Mouse (Mus musculus) lung, postnatal 25 days (tissue): ENCODE measurements around the gene H1f0.

Experiments
- DNase-seq: peaks from one replicate; pipeline ENCODE4 v3.0.0; 2022; ENCODE audit warnings: low spot score

H1f0 gene

GRCm38 (mm10) chr15:79071117-79072039 is 43.1 kb downstream of the H1f0 start:
- peak; percentile 59 for DNase-seq

- DNase-seq = no peak
Observed at GRCm38 (mm10) chr15:79073752-79074151, 45.5 kb downstream of the H1f0 start.

DNA sequence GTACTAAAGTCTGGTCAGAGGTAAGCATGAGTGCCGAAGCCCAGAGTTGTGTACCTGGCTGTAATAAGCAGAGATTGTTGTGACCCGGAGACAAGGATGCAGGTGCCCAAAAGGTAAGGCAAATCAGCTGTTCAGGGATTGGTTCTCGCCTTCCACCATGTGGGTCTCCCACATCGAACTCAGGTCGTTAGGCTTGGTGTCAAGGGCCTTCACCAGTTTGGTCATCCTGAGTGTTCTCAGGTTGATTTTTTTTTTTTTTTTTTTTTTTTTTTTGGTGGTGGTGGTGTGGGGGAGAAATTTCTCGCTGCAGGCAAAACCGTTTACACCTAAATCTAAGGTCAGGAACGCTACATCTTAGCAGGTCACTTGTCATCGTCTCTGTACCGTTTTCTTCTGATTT is 46.2 kb downstream of the H1f0 start:
- no peak for DNase-seq

DNA sequence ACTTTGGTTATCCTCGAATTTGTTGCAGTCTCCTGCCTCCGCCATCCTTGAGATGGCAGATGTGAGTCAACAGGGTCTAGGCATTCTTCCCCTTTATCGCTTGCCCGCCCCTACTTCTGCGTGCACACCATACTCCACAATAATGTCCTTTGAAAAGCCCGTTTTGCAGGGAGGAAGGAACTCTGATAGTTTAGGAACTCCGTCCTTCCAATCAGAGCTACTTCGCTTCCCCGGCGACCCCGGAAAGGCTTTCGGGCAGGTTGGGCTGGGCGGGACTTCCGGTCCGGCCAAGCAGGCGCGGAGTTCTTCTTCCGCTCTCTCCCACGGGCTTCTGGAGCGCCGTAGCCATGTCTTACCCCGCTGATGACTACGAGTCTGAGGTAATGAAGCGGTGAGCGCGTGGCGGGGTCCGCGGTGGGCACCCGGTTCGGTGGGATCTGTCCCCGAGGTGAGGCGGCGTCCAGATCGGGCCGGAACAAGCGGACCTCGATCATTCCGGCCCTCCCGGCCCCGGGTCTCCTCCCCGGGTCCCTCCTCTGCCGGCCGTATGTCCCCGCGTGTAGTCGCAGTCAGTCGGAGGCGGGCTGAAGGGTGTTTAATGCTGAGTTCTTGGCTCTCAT is 46.8 kb downstream of the H1f0 start, which contains the start of gene Eif3l:
Gene Eif3l (plus strand): TSS at position 267 of the 620 bp plus-strand sequence.
- peak; percentile 91 for DNase-seq

DNA sequence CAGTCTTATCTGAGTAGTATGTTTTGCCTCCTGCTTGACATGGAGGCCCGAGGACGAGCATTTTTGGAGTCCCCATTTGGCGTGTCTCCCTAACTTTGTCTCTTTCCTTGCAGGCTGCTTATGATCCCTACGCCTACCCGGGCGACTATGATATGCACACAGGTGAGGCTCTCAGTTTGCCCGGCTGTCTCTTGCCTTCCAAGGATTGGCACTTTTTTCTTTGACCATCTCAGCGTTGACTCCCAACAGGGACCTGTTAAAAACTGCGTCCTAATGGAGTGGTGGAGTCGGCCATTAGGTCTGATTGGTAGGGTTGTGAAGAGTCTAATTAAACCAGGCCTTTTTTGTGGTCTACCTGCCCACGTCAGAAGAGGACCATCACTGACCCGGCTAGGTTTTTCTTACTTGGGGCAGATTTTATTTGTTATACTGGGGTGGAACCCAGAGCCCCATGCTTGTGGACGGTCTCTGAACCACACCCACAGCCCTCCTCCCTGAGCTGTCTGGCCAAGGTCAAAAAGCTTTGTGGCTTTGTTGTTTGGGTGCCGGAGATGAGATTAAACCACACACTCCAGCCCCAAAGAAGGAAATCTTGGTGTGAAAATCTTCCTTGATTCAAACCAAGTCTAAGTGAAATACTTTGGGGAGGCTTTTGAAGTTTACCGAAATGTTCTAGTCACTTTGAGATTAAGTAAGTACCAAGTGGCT is 47.6 kb downstream of the H1f0 start:
- DNase-seq = no peak

DNA sequence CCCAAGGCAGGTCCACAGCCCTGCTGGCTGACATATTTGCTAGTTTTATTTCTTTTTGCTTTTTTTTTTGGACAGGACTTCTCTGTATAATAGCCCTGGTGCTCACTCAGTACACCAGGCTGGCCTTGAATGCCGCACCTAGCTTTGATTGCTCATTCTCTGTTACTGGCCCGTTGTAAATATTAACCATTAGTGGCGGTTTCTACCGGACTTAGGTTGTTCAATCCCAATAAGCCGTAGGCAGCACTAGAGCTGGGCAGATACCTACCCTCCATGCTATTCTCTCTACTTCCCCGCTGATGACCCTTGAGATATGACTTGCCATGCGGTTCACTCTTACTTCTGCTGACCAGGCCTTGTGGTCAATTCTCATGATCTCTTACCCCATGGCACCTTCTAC is 51.3 kb downstream of the H1f0 start:
- no peak for DNase-seq
